Mouse (Mus musculus) ES-E14 (cell line): Measurements from ENCODE around the gene Immt. TPM values are rescaled to one million over a fixed set of nuclear protein-coding genes. Genes with fewer than 3 reads are reported as not detected.

Source experiments
- DNase-seq: peaks from one replicate; pipeline ENCODE4 v3.0.0-alpha.2; 2013; ENCODE audit warnings: low read depth, low spot score
- H3K27ac ChIP-seq: 2 replicates; pipeline ENCODE4 v1.5.1; 2012; ENCODE audit warnings: low read depth, mild to moderate bottlenecking, low read length, moderate library complexity, mixed read lengths; ENCODE audit not compliant: poor library complexity, insufficient read depth, severe bottlenecking
- H3K36me3 ChIP-seq: 2 replicates; pipeline ENCODE4 v1.6.1; 2012; ENCODE audit warnings: mild to moderate bottlenecking, low read length, moderate library complexity, mixed read lengths; ENCODE audit not compliant: control insufficient read depth, poor library complexity, insufficient read depth, severe bottlenecking
- H3K4me1 ChIP-seq, 2 experiments: fragments of 150-350 bp in 1 of 2; sonication (generic) in 1 of 2; 2 replicates each; pipeline ENCODE4 v1.6.1; 2012; ENCODE audit warnings: low read length in 2 of 2, mild to moderate bottlenecking in 1 of 2, mixed read lengths in 1 of 2; ENCODE audit not compliant: control insufficient read depth in 2 of 2, insufficient read depth in 2 of 2, poor library complexity in 1 of 2
- H3K4me3 ChIP-seq, 2 experiments: fragments of 150-350 bp in 1 of 2; sonication (generic) in 1 of 2; 2 replicates each; pipeline ENCODE4 v1.5.1; 2012; ENCODE audit warnings: low read length in 2 of 2, low read depth in 1 of 2, mild to moderate bottlenecking in 1 of 2, mixed read lengths in 1 of 2; ENCODE audit not compliant: insufficient read depth in 1 of 2, poor library complexity in 1 of 2, severe bottlenecking in 1 of 2
- H3K9ac ChIP-seq: 2 replicates; pipeline ENCODE4 v1.6.1; 2012; ENCODE audit warnings: low read depth, mild to moderate bottlenecking, low read length, mixed read lengths; ENCODE audit not compliant: poor library complexity, insufficient read depth, severe bottlenecking
- H3K9me3 ChIP-seq: fragments of 150-350 bp; sonication (generic); 2 replicates; pipeline ENCODE4 v1.6.1; 2012; ENCODE audit warnings: low read depth, mild to moderate bottlenecking, low read length; ENCODE audit not compliant: control insufficient read depth, insufficient read depth
- CHD2 ChIP-seq: IDR thresholded peaks from 2 replicates; pipeline ENCODE4 v1.6.1; 2014; ENCODE audit warnings: mild to moderate bottlenecking, low read depth, low read length, inconsistent platforms
- HCFC1 ChIP-seq: IDR thresholded peaks from 2 replicates; pipeline ENCODE4 v1.6.1; 2012; ENCODE audit warnings: low read length, inconsistent platforms, borderline replicate concordance; ENCODE audit not compliant: insufficient read depth
- MAFK ChIP-seq: IDR thresholded peaks from 2 replicates; pipeline ENCODE4 v1.6.1; 2014; ENCODE audit warnings: mild to moderate bottlenecking, low read depth, low read length, inconsistent platforms; ENCODE audit not compliant: insufficient read depth
- ZC3H11A ChIP-seq: IDR thresholded peaks from 2 replicates; pipeline ENCODE4 v1.6.1; 2012; ENCODE audit warnings: low read depth, mild to moderate bottlenecking, inconsistent platforms, low read length, borderline replicate concordance
- ZNF384 ChIP-seq: IDR thresholded peaks from 2 replicates; pipeline ENCODE4 v1.6.1; 2012; ENCODE audit warnings: low read depth, low read length, inconsistent platforms
- in situ Hi-C, 2 experiments: fragments of 600-800 bp; cut with MboI; formaldehyde crosslinking; loops; one replicate each; pipeline ENCODE4 v1.15.1; 2025; ENCODE audit warnings: low sequenced_read_pairs in 2 of 2, inconsistent platforms in 1 of 2; ENCODE audit not compliant: unreplicated experiment in 2 of 2
- total RNA-seq: library from RNA; depleted of rRNA; stranded (reverse); fragments of 300-350 nt; gene quantifications from 2 replicates; pipeline ENCODE4 v1.2.3, GENCODE M21; 2012

Gene Immt
- total RNA-seq, 1 experiment: 181 TPM

GRCm38 (mm10) chr6:71877965-71878760 lies 47.0 kb downstream of the Immt start:
- DNase-seq: peak; percentile 17
- peaks cover 20% of the 10 kb centered on the region for H3K36me3 ChIP-seq

DNA sequence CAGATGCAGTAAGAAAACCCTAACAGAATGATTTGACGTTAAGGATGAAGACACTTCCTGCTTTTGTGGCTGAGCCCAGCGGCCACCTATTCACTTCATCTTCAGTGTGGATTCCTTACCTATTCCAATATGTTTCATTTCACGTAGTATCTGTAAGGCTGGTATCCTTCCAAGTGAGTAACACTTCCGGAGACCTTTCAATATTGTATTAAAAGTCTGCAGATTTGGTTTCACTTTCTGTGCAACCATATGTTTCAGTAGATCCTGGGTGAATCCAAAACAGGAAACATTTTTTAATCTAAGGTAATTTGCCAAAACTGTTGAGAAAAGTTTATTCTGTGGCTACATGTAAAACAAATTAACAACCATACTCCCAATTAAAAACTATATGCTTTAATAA lies 62.1 kb downstream of the Immt start:
- no peak overlapping the region for H3K4me3 ChIP-seq
- in situ Hi-C loops: loop anchor here (10.0 to 25.0 kb wide), 2 partner anchors 281 to 298 kb away; no protein-coding TSS in a partner anchor
- no peaks in the 10 kb centered on the region for H3K4me1 ChIP-seq
- no peak for TF ChIP-seq ZNF384
- no peak for TF ChIP-seq ZC3H11A
- no peak for TF ChIP-seq MAFK
- no peak for TF ChIP-seq HCFC1
- TF ChIP-seq CHD2: no peak
- no peak for DNase-seq
- no peak overlapping the region for H3K9ac ChIP-seq
- H3K9me3 ChIP-seq: no peaks in the 10 kb centered on the region
- peaks cover 11% of the 10 kb centered on the region for H3K36me3 ChIP-seq
- no peak overlapping the region for H3K27ac ChIP-seq

More at GRCm38 (mm10) chr6:71877965-71878760, 47.0 kb downstream of the Immt start:
- Histone ChIP-seq H3K9ac (no peak overlapping the region), H3K9me3 (no peaks in the 10 kb centered on the region), H3K4me3 (no peak overlapping the region), H3K27ac (no peak overlapping the region), H3K4me1 (no peaks in the 10 kb centered on the region)
- TF ChIP-seq HCFC1 (no peak), ZNF384 (no peak), CHD2 (no peak), ZC3H11A (no peak), MAFK (no peak)
- in situ Hi-C loops: loop anchor here in 1 of 2 experiments (25.0 kb wide), 1 partner anchor 266 kb away; no protein-coding TSS in a partner anchor

DNA sequence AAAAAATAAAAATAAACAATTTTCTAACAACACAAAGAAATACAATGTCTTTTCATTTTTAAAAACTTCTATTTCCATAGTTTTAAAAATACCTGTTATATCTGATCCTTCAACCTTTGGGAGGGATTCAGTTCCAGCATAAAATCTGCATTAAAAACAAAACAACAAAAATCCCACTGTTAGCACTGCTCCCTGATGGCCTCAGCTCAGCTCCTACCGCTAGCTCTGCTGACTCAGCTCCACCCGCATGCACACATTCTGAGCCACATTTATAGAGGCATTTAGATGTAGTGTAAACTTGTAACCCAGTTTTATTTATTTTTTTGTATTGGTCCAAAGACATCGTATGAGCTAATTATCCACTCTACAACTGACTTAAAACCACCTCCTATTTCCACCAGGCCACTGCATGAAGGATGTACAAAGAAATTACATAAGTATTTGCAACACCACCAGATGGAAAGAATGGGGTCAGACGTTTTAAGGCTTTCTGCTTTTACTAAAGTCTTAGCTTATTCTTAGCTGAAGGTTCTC lies 76.6 kb downstream of the Immt start:
- no peak for TF ChIP-seq ZNF384
- peak; percentile 88 for TF ChIP-seq MAFK
- Histone ChIP-seq H3K4me3 (peak overlapping the region; percentile 91 to 97), H3K4me1 (no peaks in the 10 kb centered on the region; a peak in 1 of 4 replicates), H3K9ac (peak overlapping the region; percentile 98; the same call in 1 of the 2 replicates), H3K9me3 (no peaks in the 10 kb centered on the region), H3K36me3 (peaks cover 4% of the 10 kb centered on the region), H3K27ac (no peak overlapping the region)
- in situ Hi-C loops: no loop called here
- DNase-seq: no peak

DNA sequence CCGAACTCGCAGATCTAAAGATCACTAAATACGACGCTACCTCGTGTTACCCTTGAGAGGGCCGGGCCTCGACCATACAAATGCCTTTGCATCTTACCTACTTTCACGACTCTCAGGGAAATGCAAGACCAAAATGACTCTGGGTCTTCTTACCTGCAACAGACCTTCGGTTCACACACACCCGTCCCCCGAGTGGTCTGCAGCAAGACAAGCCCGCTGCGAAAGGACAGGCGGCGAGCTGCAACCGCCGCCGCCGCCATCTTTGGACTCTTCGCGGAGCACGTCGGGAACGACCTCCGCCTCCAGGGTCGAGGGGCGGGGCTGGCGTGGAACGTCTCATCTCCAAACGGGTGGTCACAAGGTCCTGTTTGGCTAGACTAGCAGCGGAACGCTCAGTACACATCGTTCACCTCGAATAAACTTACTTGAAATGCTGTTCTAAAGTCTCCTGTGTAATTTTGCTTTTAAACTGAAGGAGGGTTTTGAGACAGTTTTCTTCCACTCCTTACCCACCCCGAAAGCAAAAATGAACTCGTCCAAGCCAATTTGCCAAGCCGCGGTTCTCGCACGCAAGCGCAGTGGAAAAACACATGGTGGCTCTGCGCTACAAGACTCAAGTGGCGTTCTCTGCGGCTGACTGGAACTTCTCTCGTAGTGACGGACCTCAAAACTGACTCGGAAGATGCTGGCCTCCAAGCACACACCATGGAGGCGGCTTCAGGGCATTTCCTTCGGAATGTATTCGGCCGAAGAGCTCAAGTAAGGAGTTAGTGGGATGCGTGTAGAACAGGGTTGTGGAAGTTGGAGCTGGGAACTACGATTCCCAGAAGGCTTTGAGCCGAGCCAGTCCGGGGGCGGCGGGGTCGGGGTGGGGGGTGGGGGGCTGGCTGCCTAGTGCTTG lies 77.6 kb downstream of the Immt start, which contains the start of the genes Ptcd3 and Polr1a:
Gene Ptcd3 (minus strand): TSS at position 270 of the 901 bp plus-strand sequence.
Gene Polr1a (plus strand): TSS at position 573 of the 901 bp plus-strand sequence.
- TF ChIP-seq HCFC1 (peak; percentile 83), MAFK (no peak)
- peak; percentile 91 for DNase-seq
- peak within 1 kb of the TSS; percentile 77 for H3K27ac ChIP-seq
- H3K36me3 ChIP-seq: peaks cover 4% of the 10 kb centered on the region
- no peaks in the 10 kb centered on the region for H3K9me3 ChIP-seq
- H3K4me1 ChIP-seq: no peaks in the 10 kb centered on the region; a peak in 1 of 4 replicates
- in situ Hi-C loops: no loop called here
- H3K4me3 ChIP-seq: peak within 1 kb of the TSS; percentile 91 to 97
- peak within 1 kb of the TSS; percentile 98 for H3K9ac ChIP-seq
